Mouse (Mus musculus) cerebellum, adult 2 months (tissue): Measurements from ENCODE around the gene Vti1b.

Experiments used
- CTCF ChIP-seq: fragments of 200-500 bp; IDR thresholded peaks from 2 replicates; pipeline ENCODE4 v1.5.1; 2011; ENCODE audit warnings: low read depth, mild to moderate bottlenecking, control low read depth, low read length, moderate library complexity, borderline replicate concordance; ENCODE audit not compliant: insufficient read depth
- POLR2A ChIP-seq: fragments of 200-500 bp; IDR thresholded peaks from 2 replicates; pipeline ENCODE4 v1.6.1; 2011; ENCODE audit warnings: low read length, control low read depth, borderline replicate concordance; ENCODE audit not compliant: insufficient read depth

GRCm38 (mm10) chr12:79217511-79217910, 45.0 kb upstream of the Vti1b start:
- TF ChIP-seq CTCF (no peak), POLR2A (no peak)
